Mouse (Mus musculus): ENCODE results near the gene Mtx3.
A peak's percentile ranks its signal among the peaks of the same experiment; 100 is the strongest.

Mtx3 gene

GRCm38 (mm10) chr13:92882986-92883720 is 38.6 kb downstream of the Mtx3 start:
- no peak for DNase-seq (ENCODE audit: low spot score in 2 of 2)

- no peak for DNase-seq (ENCODE audit: low spot score in 2 of 2)
These were observed 39.6 kb downstream of the Mtx3 start for GRCm38 (mm10) chr13:92884206-92884605.

DNA sequence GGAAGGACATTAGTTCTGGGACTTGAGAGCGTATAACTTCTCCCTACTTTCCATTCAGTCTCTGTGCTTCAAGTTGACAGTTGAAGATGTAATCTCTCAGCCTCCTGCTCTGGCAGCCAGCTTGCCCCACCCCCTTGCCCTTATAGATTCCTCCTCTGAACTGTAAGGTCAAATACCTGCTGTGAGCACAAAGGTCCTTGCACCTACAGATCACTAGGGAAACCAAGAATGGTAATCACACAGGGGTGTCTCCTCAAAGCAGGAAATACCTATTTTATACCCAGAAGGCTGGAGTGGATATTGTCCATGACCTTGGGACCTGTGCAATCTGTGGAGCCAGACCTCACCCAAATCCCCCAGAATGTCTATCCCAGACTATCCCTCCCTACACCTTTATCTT is 40.4 kb downstream of the Mtx3 start:
- no peak for DNase-seq (ENCODE audit: low spot score in 2 of 2)

DNA sequence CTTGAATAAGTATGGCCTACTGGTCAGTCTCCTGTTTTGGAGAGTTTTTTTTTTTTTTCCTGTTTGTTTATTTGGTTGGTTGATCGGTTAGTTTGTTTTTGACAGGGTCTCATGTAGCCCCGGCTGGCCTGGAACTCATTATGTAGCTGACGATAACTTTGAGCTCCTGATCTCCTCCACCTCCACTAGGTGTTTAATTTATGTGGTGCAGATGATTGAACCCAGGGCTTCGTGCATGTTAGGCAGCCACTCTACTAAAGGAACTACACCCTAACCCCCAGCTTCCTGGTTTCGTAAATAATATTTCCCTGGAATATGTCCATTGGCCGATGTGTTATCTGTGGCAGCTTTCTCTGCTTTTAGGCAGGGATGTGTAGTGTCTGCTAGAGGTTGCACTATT is 54.5 kb downstream of the Mtx3 start:
- peak in 1 of 2 experiments; percentile 1 for DNase-seq (ENCODE audit: low spot score in 2 of 2)

DNA sequence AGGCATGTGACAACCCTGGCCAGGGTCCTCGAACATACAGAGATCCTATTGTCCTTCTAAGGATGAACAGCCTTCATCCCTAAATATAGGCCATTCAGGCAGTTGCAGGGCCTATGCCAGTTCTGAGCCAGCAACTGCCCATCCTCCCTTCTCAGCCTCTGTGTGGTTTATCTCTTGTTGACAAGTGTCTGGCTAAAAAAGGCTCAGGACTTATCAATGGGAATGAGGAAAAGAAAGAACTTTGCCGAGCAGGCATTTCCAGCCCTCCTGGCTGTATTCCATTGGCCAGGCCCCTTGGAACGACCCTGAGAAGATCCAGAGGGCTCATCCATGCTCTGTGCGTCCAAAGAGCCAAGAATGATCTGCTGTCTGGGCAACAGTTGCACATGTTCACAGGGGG is 58.7 kb downstream of the Mtx3 start:
- DNase-seq (ENCODE audit: low spot score in 2 of 2), result no peak

DNA sequence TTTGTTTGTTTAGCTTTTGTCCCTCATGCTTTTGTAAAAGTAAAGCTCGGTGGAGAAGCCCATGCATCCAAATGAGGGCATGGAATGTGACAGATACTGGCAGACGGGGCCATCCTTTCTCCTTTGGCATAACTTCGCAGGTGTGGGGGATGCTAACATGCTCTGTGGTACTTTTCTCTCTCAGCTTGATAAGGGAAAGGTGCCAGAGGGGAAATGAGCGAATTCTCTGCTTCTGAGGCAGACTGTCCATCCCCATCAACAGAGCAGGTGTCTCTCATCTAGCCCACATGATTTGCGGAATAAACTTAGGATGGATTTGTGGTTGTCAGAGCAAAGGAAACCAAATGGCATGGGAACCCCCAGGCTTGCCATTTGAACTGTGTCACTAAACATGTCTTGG is 61.4 kb downstream of the Mtx3 start:
- no peak for DNase-seq (ENCODE audit: low spot score in 2 of 2)

GRCm38 (mm10) chr13:92907366-92907765 is 62.8 kb downstream of the Mtx3 start:
- DNase-seq (ENCODE audit: low spot score in 2 of 2), result no peak
